Mouse (Mus musculus): ENCODE measurements at regions not wholly inside any gene's neighbourhood (a gene's known extent, or its start where the extent isn't known, plus 50 kb on each side); places are given as distances from the start of the nearest gene placed in this dataset.

DNA sequence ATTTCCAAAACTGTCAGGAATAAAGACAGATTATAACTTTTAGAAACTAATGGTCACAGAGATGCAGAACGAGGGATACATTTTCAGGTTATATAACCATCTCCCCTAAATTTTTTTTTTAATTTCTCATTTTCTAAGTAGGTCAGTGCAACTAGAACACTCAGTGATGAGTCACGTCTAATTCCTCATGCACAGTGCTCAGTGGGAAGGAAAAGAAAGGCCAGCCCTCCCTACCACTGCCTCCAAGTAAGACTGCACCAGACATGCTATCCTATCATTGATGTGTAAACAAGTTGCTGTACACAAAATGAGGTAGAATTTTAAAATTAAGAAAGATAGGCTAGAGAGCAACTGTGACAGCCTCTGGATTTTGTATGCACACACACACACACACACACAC, 724.2 kb upstream of the Auts2 start:
- no peaks in the 10 kb centered on the region for H3K36me3 ChIP-seq (replicated peaks)
- no peak overlapping the region for H3K9ac ChIP-seq
- H3K9me3 ChIP-seq: no peaks in the 10 kb centered on the region

DNA sequence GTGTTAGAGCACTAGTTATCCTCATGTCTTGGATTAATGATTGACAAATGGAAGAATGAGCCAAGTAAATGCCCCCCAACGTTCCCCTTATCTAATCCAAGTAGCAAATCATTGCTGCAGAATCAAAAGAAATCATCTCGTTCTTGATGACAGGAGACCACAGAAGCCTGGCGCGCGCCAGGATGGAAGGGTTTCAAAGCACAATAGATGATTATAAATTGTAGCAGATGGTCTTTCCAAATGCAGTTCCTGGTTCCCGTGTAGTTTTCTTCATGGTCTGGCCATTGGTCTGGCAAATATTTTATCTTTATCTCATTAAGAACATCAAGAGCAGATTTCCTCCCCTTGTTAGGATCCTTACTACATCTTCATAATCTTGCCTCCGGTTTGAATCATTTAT, 721.8 kb upstream of the Auts2 start:
- Histone ChIP-seq H3K9ac (no peak overlapping the region), H3K9me3 (no peaks in the 10 kb centered on the region), H3K27ac (no peak overlapping the region), H3K27me3 (replicated peaks) (no peaks in the 10 kb centered on the region), H3K4me1 (no peaks in the 10 kb centered on the region), H3K4me3 (no peak overlapping the region), H3K4me2 (no peak overlapping the region), H3K36me3 (replicated peaks) (no peaks in the 10 kb centered on the region)
- 48% methylated on average over 7 of the region's 7 CpGs for WGBS
- no peak for ATAC-seq (replicated peaks)

More for the DNA sequence above, 724.2 kb upstream of the Auts2 start:
- 76% methylated on average over 2 of the region's 2 CpGs for WGBS
- no peak for ATAC-seq (replicated peaks)
- Histone ChIP-seq H3K27ac (no peak overlapping the region), H3K4me1 (no peaks in the 10 kb centered on the region), H3K27me3 (replicated peaks) (no peaks in the 10 kb centered on the region), H3K4me2 (no peak overlapping the region), H3K4me3 (no peak overlapping the region)

DNA sequence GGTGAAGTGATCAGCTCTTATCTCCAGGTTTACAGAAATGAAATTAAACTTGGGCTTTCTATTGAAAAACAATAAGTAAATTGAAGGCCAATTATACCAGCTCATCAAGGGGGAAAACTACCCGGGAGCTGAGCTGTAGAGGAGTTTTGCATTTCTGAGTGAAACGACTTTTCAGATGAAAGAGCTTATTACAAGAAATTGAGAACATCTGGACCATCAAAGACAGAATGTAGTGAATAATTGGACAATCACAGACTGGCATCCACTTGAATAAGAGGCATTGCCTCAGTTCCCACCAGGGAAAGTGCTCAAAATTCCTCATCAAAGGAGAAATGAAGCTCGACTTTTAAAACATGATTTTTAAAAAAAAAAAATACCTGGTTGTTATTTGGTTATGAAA, 675.7 kb upstream of the Auts2 start:
- no peak overlapping the region for H3K9ac ChIP-seq
- H3K4me2 ChIP-seq: no peak overlapping the region
- no peaks in the 10 kb centered on the region for H3K9me3 ChIP-seq
- H3K27ac ChIP-seq: no peak overlapping the region
- ATAC-seq (replicated peaks): no peak
- 62% methylated on average over 3 of the region's 3 CpGs for WGBS
- H3K36me3 ChIP-seq (replicated peaks): no peaks in the 10 kb centered on the region
- H3K4me3 ChIP-seq: no peak overlapping the region
- H3K27me3 ChIP-seq (replicated peaks): no peaks in the 10 kb centered on the region
- H3K4me1 ChIP-seq: no peaks in the 10 kb centered on the region

DNA sequence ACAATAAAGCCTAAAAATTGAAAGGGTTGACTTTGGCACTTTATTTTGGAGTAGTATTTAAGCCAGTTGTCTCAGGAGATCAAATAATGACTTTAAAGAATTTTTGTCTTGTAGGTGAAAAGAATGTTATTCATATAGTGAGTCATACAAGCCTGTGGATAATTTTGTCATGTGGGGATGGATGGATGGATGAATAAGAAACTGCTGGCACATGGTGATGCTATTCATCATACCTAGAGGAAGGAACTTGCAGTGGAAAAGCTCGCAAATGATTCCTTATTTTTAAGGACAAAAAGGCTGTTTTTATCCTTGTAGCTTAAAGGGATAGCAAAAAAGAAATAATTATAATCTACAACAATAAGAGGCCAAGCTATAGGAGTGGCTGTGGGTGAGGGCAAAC, 655.4 kb upstream of the Auts2 start:
- Histone ChIP-seq H3K27ac (no peak overlapping the region), H3K4me2 (no peak overlapping the region), H3K9ac (no peak overlapping the region), H3K4me3 (no peak overlapping the region), H3K27me3 (replicated peaks) (no peaks in the 10 kb centered on the region), H3K4me1 (no peaks in the 10 kb centered on the region), H3K9me3 (no peaks in the 10 kb centered on the region), H3K36me3 (replicated peaks) (no peaks in the 10 kb centered on the region)
- 69% methylated on average over 1 of the region's 1 CpGs for WGBS
- ATAC-seq (replicated peaks): no peak

DNA sequence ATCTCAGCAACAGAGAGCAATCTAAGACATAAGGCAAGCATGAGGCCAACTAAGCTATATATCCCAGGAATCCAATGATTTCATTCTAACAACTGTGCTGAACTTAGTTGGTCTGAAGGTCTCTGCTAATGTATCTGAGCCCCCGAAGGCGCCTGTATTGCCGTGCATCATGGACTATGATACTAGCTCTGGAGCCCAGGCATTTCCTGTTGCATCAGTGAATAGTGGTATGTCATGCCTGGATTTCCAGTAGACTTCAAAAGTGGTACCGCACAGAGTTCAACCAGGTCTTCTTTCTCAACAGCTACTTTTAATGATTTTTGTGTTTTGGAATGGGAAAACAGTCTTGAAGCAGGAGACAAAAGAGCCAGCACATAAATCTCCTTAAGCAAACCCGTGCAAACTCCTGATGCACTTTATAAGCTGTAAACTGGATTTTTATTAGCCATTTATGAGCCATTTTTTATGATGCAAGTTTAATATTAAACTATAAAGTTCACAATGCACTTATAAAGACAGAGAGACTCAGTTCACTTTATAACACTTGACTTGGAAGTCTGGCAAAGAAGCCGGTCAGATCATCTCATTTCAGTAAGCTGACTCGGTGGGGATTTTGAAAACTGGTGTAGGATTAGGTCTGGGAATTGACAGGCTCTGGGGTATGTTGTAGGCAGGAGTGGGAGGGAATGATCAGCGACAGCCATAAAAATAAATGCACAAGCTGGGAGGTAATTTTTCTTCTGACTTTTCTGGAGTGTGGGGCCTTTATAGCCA, 646.8 kb upstream of the Auts2 start:
- no peaks in the 10 kb centered on the region for H3K27me3 ChIP-seq (replicated peaks)
- H3K4me1 ChIP-seq: no peaks in the 10 kb centered on the region
- H3K36me3 ChIP-seq (replicated peaks): no peaks in the 10 kb centered on the region
- ATAC-seq (replicated peaks): no peak
- H3K4me3 ChIP-seq: no peak overlapping the region
- no peak overlapping the region for H3K27ac ChIP-seq
- no peak overlapping the region for H3K9ac ChIP-seq
- WGBS: 85% methylated on average over 8 of the region's 8 CpGs
- no peaks in the 10 kb centered on the region for H3K9me3 ChIP-seq
- H3K4me2 ChIP-seq: no peak overlapping the region

DNA sequence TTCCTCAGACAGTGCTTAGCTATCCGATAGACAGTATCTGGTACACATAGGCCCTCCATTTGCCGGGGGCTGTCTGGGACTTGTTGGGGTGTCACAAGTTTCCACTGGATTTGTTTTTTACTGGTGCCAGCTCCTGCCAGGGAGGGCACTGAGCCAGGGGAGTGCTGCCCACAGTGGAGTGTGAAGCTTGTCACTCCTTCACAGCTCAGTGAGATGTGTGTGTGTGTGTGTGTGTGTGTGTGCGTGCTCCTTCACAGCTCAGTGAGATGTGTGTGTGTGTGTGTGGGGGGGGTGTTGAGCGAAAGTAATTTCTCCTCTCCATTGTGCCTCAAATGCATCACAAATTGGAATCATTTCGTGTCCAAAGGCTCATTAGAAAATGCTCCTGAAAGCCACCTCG, 632.5 kb upstream of the Auts2 start:
- no peak for ATAC-seq (replicated peaks)
- Histone ChIP-seq H3K9ac (no peak overlapping the region), H3K4me3 (no peak overlapping the region), H3K4me2 (no peak overlapping the region), H3K27me3 (replicated peaks) (no peaks in the 10 kb centered on the region), H3K4me1 (no peaks in the 10 kb centered on the region), H3K27ac (no peak overlapping the region), H3K9me3 (no peaks in the 10 kb centered on the region), H3K36me3 (replicated peaks) (no peaks in the 10 kb centered on the region)
- WGBS: 88% methylated on average over 6 of the region's 6 CpGs

DNA sequence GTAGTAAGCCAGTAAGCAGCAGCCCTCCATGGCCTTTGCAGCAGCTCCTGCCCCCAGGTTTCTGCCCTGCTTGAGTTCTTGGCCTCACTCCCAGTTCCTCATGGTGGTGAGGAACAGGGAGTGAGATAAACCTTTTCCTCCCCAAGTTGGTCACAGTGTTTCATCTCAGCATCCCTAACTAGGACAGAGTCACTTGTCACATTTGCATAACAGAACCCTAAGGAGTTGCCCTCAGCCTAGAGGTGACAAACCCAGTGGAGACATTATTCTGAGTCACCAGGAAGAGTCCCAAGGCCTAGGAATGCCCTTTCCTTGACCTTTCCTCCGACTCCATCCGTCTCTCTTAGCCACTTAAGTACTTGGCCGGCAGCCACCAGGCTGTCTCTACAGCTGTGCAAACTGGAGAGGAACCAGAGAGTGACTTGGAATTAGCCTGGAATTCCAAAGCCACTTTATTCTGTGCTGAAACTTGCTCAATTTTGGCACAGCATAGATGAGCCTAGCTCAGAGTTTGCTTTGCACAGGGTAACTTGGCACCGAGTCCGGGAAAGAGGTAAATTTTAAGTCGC, 630.1 kb upstream of the Auts2 start:
- 45% methylated on average over 6 of the region's 6 CpGs for WGBS

DNA sequence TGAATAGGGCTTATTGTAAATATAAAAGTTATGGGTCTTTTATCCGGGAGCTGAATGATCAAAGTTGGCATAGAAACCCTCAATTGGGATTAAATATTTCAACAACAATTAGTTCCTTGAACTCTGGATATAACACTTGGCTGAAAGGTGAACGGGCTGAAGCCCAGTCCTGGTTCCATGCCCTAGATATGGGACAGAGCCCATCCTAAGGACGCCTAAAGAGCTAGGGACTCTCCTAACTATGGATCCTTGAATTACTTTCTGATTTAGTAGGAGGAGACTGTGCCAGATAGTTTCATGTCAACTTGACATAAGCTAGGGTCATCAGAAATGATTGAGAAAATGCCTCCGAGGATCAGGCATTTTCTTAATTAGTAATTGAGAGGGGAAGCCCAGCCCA, 629.5 kb upstream of the Auts2 start:
- ATAC-seq (replicated peaks): no peak
- Histone ChIP-seq H3K4me2 (no peak overlapping the region), H3K27ac (no peak overlapping the region), H3K36me3 (replicated peaks) (no peaks in the 10 kb centered on the region), H3K9me3 (no peaks in the 10 kb centered on the region), H3K27me3 (replicated peaks) (no peaks in the 10 kb centered on the region), H3K4me1 (no peaks in the 10 kb centered on the region), H3K4me3 (no peak overlapping the region), H3K9ac (no peak overlapping the region)
- 80% methylated on average over 4 of the region's 4 CpGs for WGBS

More for the DNA sequence above, 630.1 kb upstream of the Auts2 start:
- Histone ChIP-seq H3K9me3 (no peaks in the 10 kb centered on the region), H3K4me2 (no peak overlapping the region), H3K4me1 (no peaks in the 10 kb centered on the region), H3K4me3 (no peak overlapping the region), H3K27me3 (replicated peaks) (no peaks in the 10 kb centered on the region), H3K9ac (no peak overlapping the region), H3K27ac (no peak overlapping the region), H3K36me3 (replicated peaks) (no peaks in the 10 kb centered on the region)
- no peak for ATAC-seq (replicated peaks)

DNA sequence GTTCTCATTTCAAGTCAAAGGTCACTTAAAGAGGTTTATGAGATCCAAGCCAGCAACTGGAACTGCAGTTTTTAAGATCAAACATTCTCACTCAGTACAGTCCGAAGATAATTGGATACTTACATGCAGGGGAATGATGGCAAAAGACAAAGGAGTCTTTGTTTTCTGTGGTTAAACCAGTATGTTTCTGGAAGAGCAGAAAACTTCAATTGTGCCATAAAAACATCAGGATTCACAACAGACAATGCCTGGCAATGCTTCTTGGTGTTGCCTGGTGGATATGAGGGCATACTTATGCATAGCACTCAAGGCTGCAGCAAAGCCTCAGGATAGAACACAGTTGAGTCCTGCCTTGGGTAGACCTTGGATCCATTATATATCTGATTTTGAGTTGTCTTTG, 628.1 kb upstream of the Auts2 start:
- 49% methylated on average over 1 of the region's 1 CpGs for WGBS
- H3K27me3 ChIP-seq (replicated peaks): no peaks in the 10 kb centered on the region

DNA sequence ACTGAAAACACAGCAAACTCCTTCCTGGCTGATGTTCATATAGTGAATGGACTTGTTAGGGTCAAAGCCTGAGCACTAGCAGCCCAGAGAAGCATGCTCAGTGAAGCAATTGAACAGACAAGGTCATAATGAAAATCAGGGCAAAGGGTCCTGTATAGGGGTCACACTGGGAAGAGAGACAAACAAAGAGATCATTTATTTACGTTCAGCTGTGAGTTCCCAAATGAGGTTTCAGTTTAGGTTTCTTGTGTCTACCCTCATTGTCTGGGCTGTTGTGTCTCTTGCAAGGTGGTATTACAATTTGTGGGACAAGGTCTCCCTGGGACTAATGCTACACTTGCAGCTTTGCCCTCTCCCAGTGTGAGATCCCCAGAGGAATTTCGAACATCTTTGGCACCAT, 624.4 kb upstream of the Auts2 start:
- Histone ChIP-seq H3K9me3 (no peaks in the 10 kb centered on the region), H3K27ac (no peak overlapping the region), H3K4me3 (no peak overlapping the region), H3K36me3 (replicated peaks) (no peaks in the 10 kb centered on the region), H3K4me1 (no peaks in the 10 kb centered on the region), H3K27me3 (replicated peaks) (no peaks in the 10 kb centered on the region), H3K4me2 (no peak overlapping the region), H3K9ac (no peak overlapping the region)
- ATAC-seq (replicated peaks): no peak
- WGBS: 39% methylated on average over 2 of the region's 2 CpGs

More for the DNA sequence above, 628.1 kb upstream of the Auts2 start:
- Histone ChIP-seq H3K9ac (no peak overlapping the region), H3K9me3 (no peaks in the 10 kb centered on the region), H3K4me1 (no peaks in the 10 kb centered on the region), H3K4me3 (no peak overlapping the region), H3K36me3 (replicated peaks) (no peaks in the 10 kb centered on the region), H3K27ac (no peak overlapping the region), H3K4me2 (no peak overlapping the region)
- no peak for ATAC-seq (replicated peaks)

DNA sequence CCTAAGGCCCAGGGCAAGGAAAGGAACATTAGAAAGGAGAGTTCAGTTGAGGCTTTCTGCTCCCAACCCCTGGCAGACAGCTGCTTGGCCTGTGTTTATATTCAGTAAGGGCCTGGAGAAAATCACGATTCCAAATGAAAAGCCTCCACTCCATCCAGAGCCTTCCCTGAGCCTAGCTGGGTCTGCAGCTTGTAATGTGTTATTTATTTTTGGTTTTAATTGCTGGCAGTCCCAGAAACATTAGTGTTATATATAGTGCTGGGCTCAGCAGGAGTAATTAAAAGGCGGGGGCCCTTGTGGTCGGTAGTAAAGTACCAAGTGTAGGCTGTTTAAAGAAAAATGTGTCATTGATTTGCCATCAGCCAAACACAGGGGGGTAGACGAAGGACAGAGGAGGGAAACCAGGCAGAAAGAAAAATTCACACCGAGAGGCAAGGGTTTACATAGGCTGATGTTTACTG, 623.9 kb upstream of the Auts2 start:
- H3K27ac ChIP-seq: no peak overlapping the region
- H3K27me3 ChIP-seq (replicated peaks): no peaks in the 10 kb centered on the region
- H3K36me3 ChIP-seq (replicated peaks): no peaks in the 10 kb centered on the region
- 55% methylated on average over 5 of the region's 5 CpGs for whole genome bisulfite sequencing
- H3K9me3 ChIP-seq: no peaks in the 10 kb centered on the region
- no peaks in the 10 kb centered on the region for H3K4me1 ChIP-seq
- no peak overlapping the region for H3K4me2 ChIP-seq
- no peak for ATAC-seq (replicated peaks)
- H3K9ac ChIP-seq: no peak overlapping the region
- no peak overlapping the region for H3K4me3 ChIP-seq

DNA sequence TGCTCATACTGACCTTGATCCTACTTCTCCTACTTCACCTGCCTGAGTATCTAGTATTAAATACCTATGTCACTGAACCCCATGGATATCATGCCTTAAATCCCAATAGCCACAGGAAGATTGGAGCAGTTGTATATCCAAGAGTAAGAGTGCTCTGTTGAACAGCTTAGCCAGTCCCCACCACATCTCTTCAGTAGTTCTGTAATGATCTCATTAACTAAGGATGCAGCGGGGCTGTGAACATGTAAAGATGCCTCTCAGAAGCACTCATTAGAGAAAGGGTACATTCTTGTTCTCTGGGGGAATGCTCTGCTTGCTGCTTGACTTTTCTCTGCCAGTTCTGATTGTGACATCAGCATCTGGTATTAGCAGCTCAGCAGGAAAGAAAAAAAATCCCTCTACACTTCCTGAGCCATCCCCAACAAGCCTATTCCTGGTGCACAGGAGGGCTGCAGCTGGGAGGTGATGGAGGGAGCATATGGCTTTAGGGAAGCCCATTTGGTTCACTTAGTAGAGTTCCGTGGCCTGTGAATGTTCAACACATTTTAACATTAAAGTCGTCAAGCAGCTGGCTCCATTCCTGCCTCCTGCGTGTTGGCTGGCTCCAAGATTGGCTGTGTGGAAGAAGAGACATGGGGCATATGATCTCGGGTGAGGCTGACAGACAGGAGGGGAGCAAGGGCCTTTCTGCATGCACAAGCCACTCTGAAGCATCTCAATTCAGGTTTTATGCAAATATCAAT, 613.1 kb upstream of the Auts2 start:
- Histone ChIP-seq H3K4me2 (no peak overlapping the region), H3K9ac (no peak overlapping the region), H3K4me1 (peaks cover 9% of the 10 kb centered on the region), H3K27me3 (replicated peaks) (no peaks in the 10 kb centered on the region), H3K36me3 (replicated peaks) (no peaks in the 10 kb centered on the region), H3K9me3 (no peaks in the 10 kb centered on the region), H3K4me3 (no peak overlapping the region), H3K27ac (no peak overlapping the region)
- WGBS: 21% methylated on average over 5 of the region's 5 CpGs
- ATAC-seq (replicated peaks): no peak

All from midbrain, embryonic 15.5 days (tissue).